ENCODE assay signal across 9 mouse cellular contexts in the genomic region with DNA sequence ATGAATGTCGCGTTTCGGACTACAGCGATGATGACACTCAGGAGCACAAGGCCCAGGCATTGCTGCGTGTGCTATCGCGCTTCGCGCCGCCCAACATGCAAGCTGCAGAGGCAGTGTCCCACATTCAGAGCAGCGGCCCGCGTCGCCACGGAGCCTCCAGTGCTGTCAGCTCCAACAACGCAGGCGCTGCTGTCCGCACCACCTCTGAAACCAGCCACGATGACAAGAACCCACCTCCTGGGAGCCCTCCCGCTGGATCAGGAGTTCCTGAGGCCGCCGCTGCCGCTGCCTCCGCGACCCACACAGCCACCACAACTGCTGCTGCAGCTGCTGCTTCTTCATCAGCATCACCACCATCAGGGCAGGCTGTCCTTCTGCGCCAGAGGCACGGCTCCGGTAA. TPM values are rescaled to one million over a fixed set of nuclear protein-coding genes. Genes with fewer than 3 reads are reported as not detected.
DNase-seq lines count a peak whose midpoint lies in the region; ATAC-seq and TF ChIP-seq lines count a peak whose summit lies in the region.
"Had no signal": no experiment of that assay in that cellular context is flagged by ENCODE, and none has a peak within 500 bp of the region (broad histone marks: within the 10 kb centered on the region; RNA-seq: fewer than 3 reads in every experiment).

No protein-coding gene starts in this region.

- WGBS in embryonic facial prominence, embryonic 13.5 days = 14% methylated on average over 28 of the region's 28 CpGs
- WGBS in limb, embryonic 11.5 days = 11% methylated on average over 28 of the region's 28 CpGs

- peak overlapping the region; percentile 82 for H3K27ac ChIP-seq in layer of hippocampus, adult 2 months
- no peak overlapping the region for H3K27ac ChIP-seq in embryonic facial prominence, embryonic 13.5 days
- no peak overlapping the region for H3K27ac ChIP-seq in limb, embryonic 11.5 days (replicated peaks; ENCODE audit: low read depth, low read length)

- DNase-seq in layer of hippocampus, adult 2 months (ENCODE audit: low spot score in 2 of 2) = peak in 1 of 2 experiments; percentile 38
- no peak for DNase-seq in layer of hippocampus, adult 9-10 months (ENCODE audit: low spot score)
- DNase-seq in limb, embryonic 11.5 days (ENCODE audit: low spot score) = peak; percentile 34
- peak; percentile 33 for DNase-seq in right cerebral cortex, postnatal 14 days
- DNase-seq in spleen, postnatal 36 days (ENCODE audit: low spot score in 2 of 2) = no peak
- DNase-seq in heart, postnatal 25 days (ENCODE audit: low spot score) = no peak
- DNase-seq: adrenal gland, postnatal 10 days had no signal

- intact Hi-C loops in heart, postnatal 25 days (cut with DNase I) = loop anchor here (5.0 kb wide), 1 partner anchor 1055 kb away; no protein-coding TSS in a partner anchor

- no peak for ATAC-seq in embryonic facial prominence, embryonic 13.5 days (ENCODE audit: insufficient number of reproducible peaks, insufficient read depth, low FRiP score, low TSS enrichment, low read depth)
- ATAC-seq in limb, embryonic 11.5 days (ENCODE audit: insufficient number of reproducible peaks, low FRiP score, low TSS enrichment, low read depth) = no peak
- ATAC-seq in megakaryocyte progenitor cell, adult 5-6 weeks (replicated peaks; ENCODE audit: poor library complexity) = no peak

- peak overlapping the region; percentile 56 for H3K4me3 ChIP-seq in layer of hippocampus, adult 2 months
- H3K4me3 ChIP-seq in embryonic facial prominence, embryonic 13.5 days = peak overlapping the region; percentile 36
- H3K4me3 ChIP-seq in limb, embryonic 11.5 days (ENCODE audit: low read depth, low read length) = peak overlapping the region; percentile 17; the same call in 1 of the 2 replicates

- H3K4me2 ChIP-seq in embryonic facial prominence, embryonic 13.5 days = peak overlapping the region; percentile 57
- peak overlapping the region; percentile 31; the same call in 1 of the 2 replicates for H3K4me2 ChIP-seq in limb, embryonic 11.5 days (ENCODE audit: low read depth, severe bottlenecking)

- peak overlapping the region; percentile 54 for H3K9ac ChIP-seq in embryonic facial prominence, embryonic 13.5 days
- no peak overlapping the region for H3K9ac ChIP-seq in limb, embryonic 11.5 days (ENCODE audit: low read length)

- H3K9me3 ChIP-seq in embryonic facial prominence, embryonic 13.5 days = no peaks in the 10 kb centered on the region
- no peaks in the 10 kb centered on the region for H3K9me3 ChIP-seq in limb, embryonic 11.5 days (ENCODE audit: control insufficient read depth, low read length)

- H3K27me3 ChIP-seq in embryonic facial prominence, embryonic 13.5 days = peaks cover 63% of the 10 kb centered on the region
- H3K27me3 ChIP-seq in limb, embryonic 11.5 days (ENCODE audit: control insufficient read depth, insufficient read depth, low read length) = peaks cover 57% of the 10 kb centered on the region

- peaks cover 25% of the 10 kb centered on the region for H3K4me1 ChIP-seq in embryonic facial prominence, embryonic 13.5 days
- H3K4me1 ChIP-seq in limb, embryonic 11.5 days (ENCODE audit: control insufficient read depth, insufficient read depth, low read length) = 0 out of 2 replicates have a peak, but pooled peaks cover 2% of the 10 kb centered on the region

- TF ChIP-seq CTCF in layer of hippocampus, adult 2 months (conservative IDR thresholded peaks at IDR 0.05) = no peak

- no peaks in the 10 kb centered on the region for H3K36me3 ChIP-seq in embryonic facial prominence, embryonic 13.5 days
- no peaks in the 10 kb centered on the region for H3K36me3 ChIP-seq in limb, embryonic 11.5 days (ENCODE audit: control insufficient read depth, insufficient read depth, low read length)

RNA-seq across cellular contexts. Expression of gene Vstm2b, which starts 4.4 kb away (rescaled TPM):
- total RNA-seq in layer of hippocampus, adult 2 months (2021) = 10 to 100 TPM; 71.2 to 71.9 TPM
- 10.3 and 11.0 TPM in 2 replicates for polyA plus RNA-seq in embryonic facial prominence, embryonic 13.5 days (2015; fragmentation: Nextera tagmentation; extraction: Ambion mirVana)
- polyA plus RNA-seq in limb, embryonic 11.5 days (2014; fragmentation: Nextera tagmentation; extraction: Ambion mirVana) = 2.2 and 2.8 TPM in 2 replicates
- total RNA-seq in megakaryocyte progenitor cell, adult 5-6 weeks (2015) = not detected in 2 replicates
- total RNA-seq in megakaryocyte progenitor cell, adult 5-6 weeks (2017) = not detected in 2 replicates
- not detected for total RNA-seq in heart, postnatal 25 days (2021)

Comparison
In these comparisons a context has a peak if more than half of its experiments do, and no peak if none do; other contexts are left out.
1. DNase-seq: peak in limb, embryonic 11.5 days (single experiment) and right cerebral cortex, postnatal 14 days (single experiment); none in layer of hippocampus, adult 9-10 months (single experiment), spleen, postnatal 36 days (0 of 2) and heart, postnatal 25 days (single experiment).
2. RNA of gene Vstm2b, which starts 4.4 kb away (total RNA-seq): 71.2 to 71.9 TPM in layer of hippocampus, adult 2 months; not detected in heart, postnatal 25 days and not detected in megakaryocyte progenitor cell, adult 5-6 weeks; every median in the first group is over 10 times any median in the second.
3. Peak in every context shown above with its lines, with median percentiles within 50 percentile points of each other: H3K4me3 ChIP-seq.